Comparison of ENCODE assay signal across 29 mouse cellular contexts in the genomic region with DNA sequence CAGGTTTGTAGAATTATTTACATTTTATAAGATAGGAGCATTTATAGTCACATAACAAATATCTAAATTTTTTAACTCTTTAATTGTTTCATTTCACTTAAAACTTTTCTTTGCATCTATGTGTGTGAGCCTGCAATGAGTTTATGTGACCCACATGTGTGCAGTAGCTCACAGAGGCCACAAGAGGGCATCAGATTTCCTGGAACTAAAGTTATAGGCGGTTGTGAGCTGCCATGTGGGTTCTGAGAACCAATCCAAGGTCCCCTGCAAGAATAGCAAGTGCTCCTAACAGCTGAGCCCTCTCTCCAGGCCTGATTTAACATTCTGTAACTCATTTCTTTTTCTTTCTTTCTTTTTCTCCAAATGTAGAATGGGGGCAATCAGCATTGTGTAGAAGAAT. TPM values are rescaled to one million over a fixed set of nuclear protein-coding genes. Genes with fewer than 3 reads are reported as not detected.
A peak's percentile ranks its signal among the peaks of the same experiment; 100 is the strongest.
DNase-seq lines count a peak whose midpoint lies in the region; ATAC-seq and TF ChIP-seq lines count a peak whose summit lies in the region.
"Had no signal": no experiment of that assay in that cellular context is flagged by ENCODE, and none has a peak within 500 bp of the region (broad histone marks: within the 10 kb centered on the region; RNA-seq: fewer than 3 reads in every experiment).

No protein-coding gene starts in this region.

- POLR2A ChIA-PET in Patski (lab: Charles Lee), result no interaction called here

- no peak overlapping the region for H3K27ac ChIP-seq in layer of hippocampus, adult 2 months
- H3K27ac ChIP-seq: forebrain, embryonic 10.5 days; forebrain, embryonic 13.5 days; hindbrain, embryonic 10.5 days; hindbrain, embryonic 13.5 days; intestine, embryonic 15.5 days had no signal

- no peak overlapping the region for H3K4me3 ChIP-seq in layer of hippocampus, adult 2 months
- H3K4me3 ChIP-seq: forebrain, embryonic 10.5 days; forebrain, embryonic 13.5 days; hindbrain, embryonic 10.5 days; hindbrain, embryonic 13.5 days; intestine, embryonic 15.5 days had no signal

- in situ Hi-C loops in Patski (cut with MboI; ENCODE audit: low pct_unique_long_range_greater_than_20kb), result no loop called here

- peaks cover 13% of the 10 kb centered on the region for H3K27me3 ChIP-seq in Patski
- H3K27me3 ChIP-seq: forebrain, embryonic 13.5 days; hindbrain, embryonic 13.5 days; intestine, embryonic 15.5 days had no signal

- DNase-seq in layer of hippocampus, adult 2 months (ENCODE audit: low spot score in 2 of 2), result no peak
- no peak for DNase-seq in layer of hippocampus, adult 9-11 months
- DNase-seq in ES-CJ7 (ENCODE audit: low read depth, low spot score) (peak; percentile 42), Patski (ENCODE audit: low read depth, low spot score) (no peak)
- DNase-seq in gastrocnemius, adult 8-10 months (ENCODE audit: low spot score in 2 of 2), result no peak
- DNase-seq in frontal cortex, postnatal 10 days (ENCODE audit: low spot score in 2 of 2), result no peak
- DNase-seq: adrenal gland, adult 2 months; adrenal gland, postnatal 14 days; cerebellum, adult 11 months; cerebellum, adult 2 months; cerebellum, postnatal 10 days; gastrocnemius, postnatal 10 days; gastrocnemius, postnatal 36 days; heart, postnatal 36 days; kidney, adult 11 months had no signal

- peak; percentile 26; the same call in 1 of the 2 replicates for TF ChIP-seq CTCF in layer of hippocampus, adult 2 months (conservative IDR thresholded peaks at IDR 0.05)
- peak; percentile 16 for TF ChIP-seq CTCF in Patski (IDR thresholded peaks at IDR 0.05)

- ATAC-seq in Patski, result no peak
- ATAC-seq: CD4-positive, CD25-positive, alpha-beta regulatory T cell, adult 4 months; forebrain, embryonic 13.5 days; forebrain, embryonic 16.5 days; hindbrain, embryonic 16.5 days; intestine, embryonic 15.5 days had no signal

- CTCF ChIA-PET in Patski (lab: Charles Lee), result no interaction called here

RNA-seq across cellular contexts. Expression of a gene that starts 41.7 kb away (rescaled TPM):
- total RNA-seq in layer of hippocampus, adult 2 months (2021), result not detected
- polyA plus RNA-seq in Patski (2021), result not detected
- total RNA-seq in gastrocnemius, adult 8-10 months (2022), result not detected
- total RNA-seq: adrenal gland, adult 2 months; adrenal gland, postnatal 14 days; adrenal gland, postnatal 4 days; gastrocnemius, postnatal 10 days; gastrocnemius, postnatal 36 days; granulocyte monocyte progenitor cell, adult 5-6 weeks; heart, adult 8-10 months; heart, postnatal 36 days had no signal
- polyA plus RNA-seq: adrenal gland, adult 2 months; C2C12; CD4-positive, CD25-positive, alpha-beta regulatory T cell, adult 4 months; heart, embryonic 11.5 days; heart, embryonic 14.5 days; intestine, embryonic 15.5 days had no signal
